Mouse (Mus musculus) bone marrow, adult 2 months (tissue): ENCODE results near the gene Fanci.

ENCODE experiments used
- CTCF ChIP-seq: fragments of 200-500 bp; IDR thresholded peaks from 2 replicates; pipeline ENCODE4 v1.5.1; 2011; ENCODE audit warnings: low read length, control low read depth; ENCODE audit not compliant: control insufficient read depth, insufficient read depth
- POLR2A ChIP-seq: fragments of 200-500 bp; IDR thresholded peaks from 2 replicates; pipeline ENCODE4 v1.6.1; 2011; ENCODE audit warnings: low read depth, mild to moderate bottlenecking, control low read depth, low read length, borderline replicate concordance; ENCODE audit not compliant: control insufficient read depth

DNA sequence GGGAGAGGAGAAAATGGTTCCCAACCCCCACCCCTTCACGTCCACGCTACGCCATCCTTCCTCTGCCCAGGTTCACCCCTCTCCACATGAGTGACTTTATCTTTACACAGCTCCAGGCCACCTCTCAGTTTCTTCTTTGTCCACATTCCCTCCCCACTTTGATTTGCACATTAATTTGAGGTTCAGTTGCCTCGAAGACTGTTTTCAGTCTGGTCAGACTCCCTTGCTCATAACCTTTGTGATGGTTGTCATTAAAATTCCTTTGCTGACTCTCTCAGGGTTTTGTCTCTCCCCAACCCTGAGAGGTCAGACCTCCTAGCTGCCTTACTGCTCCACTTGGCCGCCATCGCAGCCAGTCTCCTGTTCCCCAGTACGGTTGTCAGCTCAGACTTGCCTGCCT, 2.9 kb downstream of the Fanci start:
- TF ChIP-seq CTCF: no peak
- TF ChIP-seq POLR2A: no peak
